Mouse (Mus musculus) embryonic facial prominence, embryonic 14.5 days (tissue): ENCODE measurements at regions not wholly inside any gene's neighbourhood (a gene's known extent, or its start where the extent isn't known, plus 50 kb on each side); places are given as distances from the start of the nearest gene placed in this dataset.

ENCODE experiments used
- ATAC-seq: fragments of 200-750 bp; cut with Nextera tagmentation; 2 replicates; pipeline ENCODE4 v1.8.0; 2017; ENCODE audit warnings: low read depth, moderate number of reproducible peaks, moderate TSS enrichment
- DNase-seq: peaks from one replicate; pipeline ENCODE4 v3.0.0-alpha.2; 2015; ENCODE audit warnings: low spot score
- H3K27ac ChIP-seq: fragments of 300-500 bp; sonication (generic); replicated peaks from 2 replicates; pipeline ENCODE4 v1.5.1; 2014; ENCODE audit warnings: low read depth, mild to moderate bottlenecking, low read length, moderate library complexity
- H3K27me3 ChIP-seq: fragments of 300-500 bp; sonication (generic); replicated peaks from 2 replicates; pipeline ENCODE4 v1.6.1; 2014; ENCODE audit warnings: low read length; ENCODE audit not compliant: control insufficient read depth, insufficient read depth
- H3K36me3 ChIP-seq: fragments of 300-500 bp; sonication (generic); 2 replicates; pipeline ENCODE4 v1.6.1; 2014; ENCODE audit warnings: low read length, mixed read lengths; ENCODE audit not compliant: control insufficient read depth, insufficient read depth
- H3K4me1 ChIP-seq: fragments of 300-500 bp; sonication (generic); 2 replicates; pipeline ENCODE4 v1.6.1; 2014; ENCODE audit warnings: antibody characterized with exemption, low read length; ENCODE audit not compliant: control insufficient read depth, insufficient read depth
- H3K4me2 ChIP-seq: fragments of 300-500 bp; sonication (generic); 2 replicates; pipeline ENCODE4 v1.6.1; 2014; ENCODE audit warnings: low read depth, mild to moderate bottlenecking, low read length, moderate library complexity, mixed read lengths
- H3K4me3 ChIP-seq: fragments of 300-500 bp; sonication (generic); 2 replicates; pipeline ENCODE4 v1.5.1; 2014; ENCODE audit warnings: low read depth, mild to moderate bottlenecking, low read length
- H3K9ac ChIP-seq: fragments of 300-500 bp; sonication (generic); 2 replicates; pipeline ENCODE4 v1.6.1; 2014; ENCODE audit warnings: low read depth, mild to moderate bottlenecking, low read length, moderate library complexity, mixed read lengths
- H3K9me3 ChIP-seq: fragments of 300-500 bp; sonication (generic); 2 replicates; pipeline ENCODE4 v1.6.1; 2016; ENCODE audit warnings: low read length; ENCODE audit not compliant: control insufficient read depth
- WGBS: fragments of 180-500 bp; shearing (Covaris S2); extraction: QIAGEN DNeasy Blood & Tissue Kit; methylation state at CpG from one replicate; pipeline ENCODE4 v1.1.7; 2014; 5-methylcytosine and 5-hydroxymethylcytosine counted together

GRCm38 (mm10) chr12:29089634-29090033 is 338.0 kb downstream of the Eipr1 start:
- H3K36me3 ChIP-seq: no peaks in the 10 kb centered on the region
- 64% methylated on average over 3 of the region's 3 CpGs for WGBS
- ATAC-seq: no peak

GRCm38 (mm10) chr12:29090451-29090850 is 338.8 kb downstream of the Eipr1 start:
- Histone ChIP-seq H3K9ac (no peak overlapping the region), H3K27ac (no peak overlapping the region), H3K4me1 (peaks cover 2% of the 10 kb centered on the region; the same call in 1 of the 2 replicates), H3K36me3 (no peaks in the 10 kb centered on the region), H3K9me3 (no peaks in the 10 kb centered on the region), H3K4me2 (no peak overlapping the region), H3K4me3 (no peak overlapping the region), H3K27me3 (no peaks in the 10 kb centered on the region)
- ATAC-seq: no peak
- no peak for DNase-seq
- WGBS: 50% methylated on average over 5 of the region's 5 CpGs

More at GRCm38 (mm10) chr12:29089634-29090033, 338.0 kb downstream of the Eipr1 start:
- no peak overlapping the region for H3K9ac ChIP-seq
- H3K4me2 ChIP-seq: no peak overlapping the region
- H3K9me3 ChIP-seq: no peaks in the 10 kb centered on the region
- H3K4me1 ChIP-seq: no peaks in the 10 kb centered on the region
- DNase-seq: no peak
- no peak overlapping the region for H3K4me3 ChIP-seq
- H3K27ac ChIP-seq: no peak overlapping the region
- no peaks in the 10 kb centered on the region for H3K27me3 ChIP-seq

GRCm38 (mm10) chr12:29095406-29096032 is 343.9 kb downstream of the Eipr1 start:
- ATAC-seq: no peak
- Histone ChIP-seq H3K9ac (no peak overlapping the region), H3K4me1 (peaks cover 16% of the 10 kb centered on the region), H3K4me3 (no peak overlapping the region), H3K36me3 (no peaks in the 10 kb centered on the region), H3K4me2 (0 out of 2 replicates have a peak overlapping the region, but pooled peaks have one; percentile 34), H3K9me3 (no peaks in the 10 kb centered on the region), H3K27ac (no peak overlapping the region; the same call in 1 of the 2 replicates), H3K27me3 (no peaks in the 10 kb centered on the region)
- WGBS: 31% methylated on average over 1 of the region's 1 CpGs
- DNase-seq: no peak

- Histone ChIP-seq H3K4me2 (peak overlapping the region; percentile 34), H3K36me3 (no peaks in the 10 kb centered on the region), H3K4me1 (peaks cover 16% of the 10 kb centered on the region), H3K9me3 (no peaks in the 10 kb centered on the region), H3K27ac (no peak overlapping the region; the same call in 1 of the 2 replicates), H3K4me3 (no peak overlapping the region), H3K27me3 (no peaks in the 10 kb centered on the region), H3K9ac (no peak overlapping the region)
- ATAC-seq (peak; percentile 79; the same call in 1 of the 2 replicates), DNase-seq (peak; percentile 79)
- WGBS: 8% methylated on average over 16 of the region's 16 CpGs
Measured at GRCm38 (mm10) chr12:29096033-29096913, 344.7 kb downstream of the Eipr1 start.

GRCm38 (mm10) chr12:29100042-29100570 is 348.5 kb downstream of the Eipr1 start:
- Histone ChIP-seq H3K4me3 (no peak overlapping the region), H3K4me2 (no peak overlapping the region), H3K27ac (no peak overlapping the region), H3K9me3 (no peaks in the 10 kb centered on the region), H3K4me1 (peaks cover 16% of the 10 kb centered on the region), H3K27me3 (no peaks in the 10 kb centered on the region), H3K36me3 (no peaks in the 10 kb centered on the region), H3K9ac (no peak overlapping the region)
- no peak for ATAC-seq
- 67% methylated on average over 3 of the region's 3 CpGs for WGBS
- no peak for DNase-seq

GRCm38 (mm10) chr12:29106893-29107719 is 355.5 kb downstream of the Eipr1 start:
- ATAC-seq (no peak), DNase-seq (no peak)
- Histone ChIP-seq H3K4me3 (no peak overlapping the region), H3K9ac (no peak overlapping the region), H3K36me3 (no peaks in the 10 kb centered on the region), H3K4me2 (no peak overlapping the region), H3K27ac (no peak overlapping the region), H3K27me3 (no peaks in the 10 kb centered on the region), H3K4me1 (no peaks in the 10 kb centered on the region), H3K9me3 (no peaks in the 10 kb centered on the region)
- WGBS: 67% methylated on average over 16 of the region's 16 CpGs

- no peaks in the 10 kb centered on the region for H3K4me1 ChIP-seq
- H3K9ac ChIP-seq: no peak overlapping the region
- H3K9me3 ChIP-seq: no peaks in the 10 kb centered on the region
- no peaks in the 10 kb centered on the region for H3K36me3 ChIP-seq
- no peaks in the 10 kb centered on the region for H3K27me3 ChIP-seq
- no peak overlapping the region for H3K27ac ChIP-seq
- no peak for DNase-seq
- H3K4me2 ChIP-seq: no peak overlapping the region
- 78% methylated on average over 3 of the region's 3 CpGs for WGBS
- no peak for ATAC-seq
- H3K4me3 ChIP-seq: no peak overlapping the region
Measured at GRCm38 (mm10) chr12:29107720-29108051, 356.1 kb downstream of the Eipr1 start.

GRCm38 (mm10) chr12:29118336-29118735 is 366.7 kb downstream of the Eipr1 start:
- Histone ChIP-seq H3K4me1 (no peaks in the 10 kb centered on the region), H3K36me3 (no peaks in the 10 kb centered on the region), H3K27ac (no peak overlapping the region), H3K9ac (no peak overlapping the region), H3K27me3 (no peaks in the 10 kb centered on the region), H3K9me3 (no peaks in the 10 kb centered on the region), H3K4me3 (no peak overlapping the region), H3K4me2 (no peak overlapping the region)
- ATAC-seq: 0 out of 2 replicates have a peak, but pooled peaks have one; percentile 45
- peak; percentile 42 for DNase-seq
- 67% methylated on average over 2 of the region's 2 CpGs for WGBS
